Mouse (Mus musculus) forebrain, embryonic 14.5 days (tissue): Measurements from ENCODE around the gene Slc22a12. TPM values are rescaled to one million over a fixed set of nuclear protein-coding genes. Genes with fewer than 3 reads are reported as not detected.
A peak's percentile ranks its signal among the peaks of the same experiment; 100 is the strongest.

Experiments used
- ATAC-seq: fragments of 200-750 bp; cut with Nextera tagmentation; 2 replicates; pipeline ENCODE4 v1.8.0; 2017; ENCODE audit warnings: mild to moderate bottlenecking, moderate library complexity
- DNase-seq: peaks from one replicate; pipeline ENCODE4 v3.0.0-alpha.2; 2015; ENCODE audit warnings: low spot score
- H3K27ac ChIP-seq: fragments of 300-500 bp; sonication (generic); 2 replicates; pipeline ENCODE4 v1.5.1; 2014; ENCODE audit warnings: low read depth, mild to moderate bottlenecking, control low read depth, low read length, moderate library complexity
- H3K27me3 ChIP-seq: fragments of 300-500 bp; sonication (generic); replicated peaks from 2 replicates; pipeline ENCODE4 v1.6.1; 2014; ENCODE audit warnings: low read length, control low read depth, mixed read lengths; ENCODE audit not compliant: control insufficient read depth, insufficient read depth
- H3K36me3 ChIP-seq: fragments of 300-500 bp; sonication (generic); 2 replicates; pipeline ENCODE4 v1.6.1; 2014; ENCODE audit warnings: low read length, control low read depth; ENCODE audit not compliant: control insufficient read depth, insufficient read depth
- H3K4me1 ChIP-seq: fragments of 300-500 bp; sonication (generic); 2 replicates; pipeline ENCODE4 v1.6.1; 2014; ENCODE audit warnings: antibody characterized with exemption, low read length, control low read depth; ENCODE audit not compliant: control insufficient read depth, insufficient read depth
- H3K4me2 ChIP-seq: fragments of 300-500 bp; sonication (generic); 2 replicates; pipeline ENCODE4 v1.6.1; 2014; ENCODE audit warnings: mild to moderate bottlenecking, control low read depth, low read length
- H3K4me3 ChIP-seq: fragments of 300-500 bp; sonication (generic); 2 replicates; pipeline ENCODE4 v1.5.1; 2014; ENCODE audit warnings: low read depth, low read length, control low read depth
- H3K9ac ChIP-seq: fragments of 300-500 bp; sonication (generic); 2 replicates; pipeline ENCODE4 v1.6.1; 2014; ENCODE audit warnings: mild to moderate bottlenecking, low read length, control low read depth, moderate library complexity
- H3K9me3 ChIP-seq: fragments of 300-500 bp; sonication (generic); replicated peaks from 2 replicates; pipeline ENCODE4 v1.6.1; 2016; ENCODE audit warnings: low read length, control low read depth, mixed read lengths; ENCODE audit not compliant: control insufficient read depth
- WGBS: fragments of 180-500 bp; shearing (Covaris S2); extraction: QIAGEN DNeasy Blood & Tissue Kit; methylation state at CpG from one replicate; pipeline ENCODE4 v1.1.7; 2014; 5-methylcytosine and 5-hydroxymethylcytosine counted together
- polyA plus RNA-seq: library from polyadenylated mRNA; unstranded; fragments of >200 nt; fragmentation: Nextera tagmentation; extraction: Ambion mirVana; gene quantifications from 2 replicates; pipeline ENCODE4 v1.2.1, GENCODE M21; 2014

Slc22a12 gene
- polyA plus RNA-seq, 1 experiment from 2014 or later = not detected

- Histone ChIP-seq H3K4me1 (peaks cover 31% of the 10 kb centered on the region), H3K4me2 (peak overlapping the region; percentile 95), H3K9me3 (no peaks in the 10 kb centered on the region), H3K9ac (peak overlapping the region; percentile 46; the same call in 1 of the 2 replicates), H3K4me3 (peak overlapping the region; percentile 75), H3K36me3 (no peaks in the 10 kb centered on the region), H3K27ac (peak overlapping the region; percentile 90), H3K27me3 (no peaks in the 10 kb centered on the region)
- ATAC-seq (peak; percentile 1; the same call in 1 of the 2 replicates), DNase-seq (no peak)
- 6% methylated on average over 6 of the region's 6 CpGs for WGBS
Observed at GRCm38 (mm10) chr19:6496462-6497149, 46.2 kb downstream of the Slc22a12 start.

- Histone ChIP-seq H3K4me1 (peaks cover 23% of the 10 kb centered on the region), H3K27me3 (no peaks in the 10 kb centered on the region), H3K9me3 (no peaks in the 10 kb centered on the region), H3K9ac (no peak overlapping the region), H3K4me2 (no peak overlapping the region), H3K36me3 (no peaks in the 10 kb centered on the region; the same call in 1 of the 2 replicates), H3K4me3 (no peak overlapping the region), H3K27ac (no peak overlapping the region)
- ATAC-seq (no peak), DNase-seq (no peak)
- WGBS = 43% methylated on average over 8 of the region's 8 CpGs
Observed at GRCm38 (mm10) chr19:6495714-6496113, 47.1 kb downstream of the Slc22a12 start.

DNA sequence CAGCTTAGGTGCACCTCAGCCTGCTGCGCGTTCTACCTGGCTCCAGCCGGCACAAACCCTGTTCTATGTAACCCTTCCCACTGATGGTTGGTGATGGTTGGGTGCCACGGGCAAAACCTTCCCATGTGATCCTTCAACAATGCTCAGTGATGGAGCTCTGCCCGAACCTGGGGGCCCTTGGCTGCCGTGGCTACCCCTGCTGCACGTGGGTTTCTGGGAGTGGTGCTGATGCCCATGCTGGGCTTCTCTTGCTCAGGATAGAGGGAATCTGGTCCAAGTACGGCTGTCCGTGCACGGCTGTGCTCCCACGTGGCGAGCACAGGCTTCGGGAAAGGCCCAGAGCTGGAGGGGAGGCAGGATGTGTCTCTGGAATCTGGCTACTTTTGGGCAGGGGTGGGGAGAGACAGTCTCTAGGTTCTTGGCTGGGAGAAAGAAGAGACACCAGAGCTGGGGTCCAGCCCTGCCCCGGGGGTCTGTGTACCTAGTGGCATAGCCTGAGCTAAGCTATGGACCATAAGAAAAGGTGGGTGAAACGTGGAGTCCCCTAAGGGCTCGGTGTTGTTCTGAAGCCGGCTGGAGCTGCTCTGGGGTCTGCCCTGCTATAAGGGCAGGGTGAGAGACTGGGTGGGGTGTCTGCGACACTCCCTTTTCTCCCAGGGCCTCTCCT lies 48.2 kb downstream of the Slc22a12 start:
- Histone ChIP-seq H3K4me3 (no peak overlapping the region), H3K9me3 (no peaks in the 10 kb centered on the region), H3K36me3 (no peaks in the 10 kb centered on the region; the same call in 1 of the 2 replicates), H3K4me1 (peaks cover 14% of the 10 kb centered on the region; the same call in 1 of the 2 replicates), H3K27ac (no peak overlapping the region), H3K27me3 (no peaks in the 10 kb centered on the region), H3K4me2 (no peak overlapping the region), H3K9ac (peak overlapping the region; percentile 4; the same call in 1 of the 2 replicates)
- 67% methylated on average over 18 of the region's 18 CpGs for WGBS
- DNase-seq (no peak), ATAC-seq (no peak)

GRCm38 (mm10) chr19:6494032-6494431 lies 48.8 kb downstream of the Slc22a12 start:
- Histone ChIP-seq H3K27ac (no peak overlapping the region), H3K9ac (no peak overlapping the region), H3K4me3 (no peak overlapping the region), H3K27me3 (no peaks in the 10 kb centered on the region), H3K36me3 (no peaks in the 10 kb centered on the region; the same call in 1 of the 2 replicates), H3K9me3 (no peaks in the 10 kb centered on the region), H3K4me2 (no peak overlapping the region), H3K4me1 (peaks cover 14% of the 10 kb centered on the region; the same call in 1 of the 2 replicates)
- DNase-seq (no peak), ATAC-seq (no peak)
- 73% methylated on average over 6 of the region's 7 CpGs for WGBS

- H3K27ac ChIP-seq = no peak overlapping the region
- no peak overlapping the region for H3K9ac ChIP-seq
- WGBS = 83% methylated on average over 7 of the region's 7 CpGs
- peaks cover 10% of the 10 kb centered on the region; the same call in 1 of the 2 replicates for H3K4me1 ChIP-seq
- H3K4me2 ChIP-seq = no peak overlapping the region
- H3K4me3 ChIP-seq = no peak overlapping the region
- no peaks in the 10 kb centered on the region for H3K9me3 ChIP-seq
- H3K36me3 ChIP-seq = no peaks in the 10 kb centered on the region; the same call in 1 of the 2 replicates
- no peaks in the 10 kb centered on the region for H3K27me3 ChIP-seq
- no peak for DNase-seq
- no peak for ATAC-seq
Observed at GRCm38 (mm10) chr19:6493219-6493618, 49.6 kb downstream of the Slc22a12 start.

GRCm38 (mm10) chr19:6492124-6492523 lies 50.7 kb downstream of the Slc22a12 start:
- Histone ChIP-seq H3K36me3 (no peaks in the 10 kb centered on the region; the same call in 1 of the 2 replicates), H3K4me3 (no peak overlapping the region), H3K4me2 (no peak overlapping the region), H3K9me3 (no peaks in the 10 kb centered on the region), H3K27me3 (no peaks in the 10 kb centered on the region), H3K9ac (peak overlapping the region; percentile 17; the same call in 1 of the 2 replicates), H3K4me1 (peaks cover 10% of the 10 kb centered on the region; the same call in 1 of the 2 replicates), H3K27ac (no peak overlapping the region)
- WGBS = 18% methylated on average over 12 of the region's 12 CpGs
- DNase-seq (peak; percentile 84), ATAC-seq (0 out of 2 replicates have a peak, but pooled peaks have one; percentile 13)

DNA sequence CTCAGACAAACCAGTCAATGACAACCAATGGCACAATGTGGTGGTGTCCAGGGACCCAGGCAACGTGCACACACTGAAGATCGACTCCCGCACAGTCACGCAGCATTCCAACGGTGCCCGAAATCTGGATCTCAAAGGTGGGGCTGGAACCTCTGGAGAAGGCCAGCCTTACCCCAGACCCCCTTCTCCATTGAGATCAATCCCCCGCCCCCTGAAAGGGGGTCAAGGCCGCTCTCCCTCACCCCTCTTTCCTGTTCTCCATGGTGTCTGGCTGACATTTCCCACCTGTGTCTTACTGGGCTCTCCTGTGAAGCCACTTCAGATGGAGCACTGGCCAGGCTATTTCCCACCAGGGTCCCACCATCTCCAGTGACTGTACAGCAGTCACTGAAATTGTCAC lies 51.3 kb downstream of the Slc22a12 start:
- Histone ChIP-seq H3K27me3 (no peaks in the 10 kb centered on the region), H3K4me2 (no peak overlapping the region), H3K9me3 (no peaks in the 10 kb centered on the region), H3K9ac (peak overlapping the region; percentile 17; the same call in 1 of the 2 replicates), H3K36me3 (no peaks in the 10 kb centered on the region; the same call in 1 of the 2 replicates), H3K4me1 (peaks cover 6% of the 10 kb centered on the region; the same call in 1 of the 2 replicates), H3K27ac (no peak overlapping the region), H3K4me3 (no peak overlapping the region)
- DNase-seq = no peak
- no peak for ATAC-seq
- WGBS = 84% methylated on average over 8 of the region's 8 CpGs

GRCm38 (mm10) chr19:6489030-6489429 lies 53.8 kb downstream of the Slc22a12 start:
- 3% methylated on average over 4 of the region's 4 CpGs for WGBS
- ATAC-seq (peak; percentile 52), DNase-seq (peak; percentile 93)
- no peaks in the 10 kb centered on the region; the same call in 1 of the 2 replicates for H3K36me3 ChIP-seq
- no peak overlapping the region for H3K4me2 ChIP-seq
- no peak overlapping the region for H3K4me3 ChIP-seq
- no peak overlapping the region for H3K27ac ChIP-seq
- no peaks in the 10 kb centered on the region for H3K4me1 ChIP-seq
- H3K27me3 ChIP-seq = no peaks in the 10 kb centered on the region
- no peak overlapping the region for H3K9ac ChIP-seq
- H3K9me3 ChIP-seq = no peaks in the 10 kb centered on the region
